Mouse (Mus musculus): ENCODE measurements around the gene Pcdh15.

The Pcdh15 gene

GRCm38 (mm10) chr10:74339247-74340160 is 1240.4 kb downstream of the Pcdh15 start:
- DNase-seq, result no peak

GRCm38 (mm10) chr10:74359526-74359925 is 1260.4 kb downstream of the Pcdh15 start:
- DNase-seq, result no peak

- no peak for DNase-seq
These were observed 1279.6 kb downstream of the Pcdh15 start for GRCm38 (mm10) chr10:74378697-74379096.

- DNase-seq, result no peak
These were observed 1280.4 kb downstream of the Pcdh15 start for GRCm38 (mm10) chr10:74379276-74380134.

- DNase-seq, result no peak
These were observed 1288.7 kb downstream of the Pcdh15 start for GRCm38 (mm10) chr10:74387538-74388499.

GRCm38 (mm10) chr10:74403111-74403510 is 1304.0 kb downstream of the Pcdh15 start:
- no peak for DNase-seq

- no peak for DNase-seq
These were observed 1314.9 kb downstream of the Pcdh15 start for GRCm38 (mm10) chr10:74414021-74414420.

- DNase-seq, result no peak
These were observed 1315.8 kb downstream of the Pcdh15 start for GRCm38 (mm10) chr10:74414945-74415344.

GRCm38 (mm10) chr10:74415359-74415758 is 1316.2 kb downstream of the Pcdh15 start:
- DNase-seq, result no peak

- no peak for DNase-seq
These were observed 1316.8 kb downstream of the Pcdh15 start for GRCm38 (mm10) chr10:74415949-74416348.

- no peak for DNase-seq
These were observed 1350.9 kb downstream of the Pcdh15 start for GRCm38 (mm10) chr10:74450069-74450468.

- no peak for DNase-seq
These were observed 1364.8 kb downstream of the Pcdh15 start for GRCm38 (mm10) chr10:74463972-74464371.

- no peak for DNase-seq
These were observed 1381.6 kb downstream of the Pcdh15 start for GRCm38 (mm10) chr10:74480779-74481178.

GRCm38 (mm10) chr10:74512315-74512714 is 1413.2 kb downstream of the Pcdh15 start:
- no peak for DNase-seq

GRCm38 (mm10) chr10:74513743-74514142 is 1414.6 kb downstream of the Pcdh15 start:
- DNase-seq, result no peak

GRCm38 (mm10) chr10:74538371-74538770 is 1439.2 kb downstream of the Pcdh15 start:
- no peak for DNase-seq

GRCm38 (mm10) chr10:74555326-74555725 is 1456.2 kb downstream of the Pcdh15 start:
- no peak for DNase-seq

GRCm38 (mm10) chr10:74569603-74570002 is 1470.5 kb downstream of the Pcdh15 start:
- DNase-seq, result no peak

GRCm38 (mm10) chr10:74579924-74580323 is 1480.8 kb downstream of the Pcdh15 start:
- no peak for DNase-seq

GRCm38 (mm10) chr10:74591799-74592198 is 1492.7 kb downstream of the Pcdh15 start:
- no peak for DNase-seq

- DNase-seq, result no peak
These were observed 1508.5 kb downstream of the Pcdh15 start for GRCm38 (mm10) chr10:74607683-74608082.

- no peak for DNase-seq
These were observed 1522.7 kb downstream of the Pcdh15 start for GRCm38 (mm10) chr10:74621837-74622236.

All from B cell, adult 2 months (primary cell).